Mouse (Mus musculus): ENCODE data around the gene Rag1.

The Rag1 gene

GRCm38 (mm10) chr2:101591356-101591755, 57.9 kb downstream of the Rag1 start:
- DNase-seq (ENCODE audit: low read depth, low spot score), result no peak
